Mouse (Mus musculus) spleen, postnatal 36 days (tissue): ENCODE results near the gene Tspan17.
"Not testable (repeated sequence)": the region's sequence is repeated elsewhere in the genome, so short reads cannot be mapped to it uniquely, and the experiment has no call there.

Experiments used
- DNase-seq, 2 experiments: peaks; one replicate each; pipeline ENCODE4 v3.0.0; 2022; ENCODE audit warnings: low spot score in 2 of 2, mixed read lengths in 1 of 2

The Tspan17 gene

GRCm38 (mm10) chr13:54760906-54761305 is 28.3 kb upstream of the Tspan17 start:
- DNase-seq: no peak

GRCm38 (mm10) chr13:54765281-54766191 is 23.6 kb upstream of the Tspan17 start:
- DNase-seq: no peak

- DNase-seq: peak; percentile 17 to 32
These were observed 22.9 kb upstream of the Tspan17 start, which contains the start of gene Sncb for GRCm38 (mm10) chr13:54766192-54766768. Gene Sncb, minus strand, starts transcription at chr13:54766595.

GRCm38 (mm10) chr13:54767012-54767411 is 22.2 kb upstream of the Tspan17 start:
- DNase-seq: no peak

GRCm38 (mm10) chr13:54780592-54780991 is 8.6 kb upstream of the Tspan17 start:
- no peak for DNase-seq

- no peak for DNase-seq
These were observed 8.1 kb upstream of the Tspan17 start for GRCm38 (mm10) chr13:54781086-54781485.

- no peak for DNase-seq
These were observed 5.9 kb upstream of the Tspan17 start for GRCm38 (mm10) chr13:54783235-54783634.

GRCm38 (mm10) chr13:54783698-54784097 is 5.5 kb upstream of the Tspan17 start, which contains the start of gene Eif4e1b:
Gene Eif4e1b, plus strand, starts transcription at chr13:54783998.
- DNase-seq: no peak

- not testable (repeated sequence) for DNase-seq
These were observed 1.6 kb upstream of the Tspan17 start for GRCm38 (mm10) chr13:54787591-54787990.

- DNase-seq: no peak
These were observed 602 bp downstream of the Tspan17 start for GRCm38 (mm10) chr13:54789561-54790397.

GRCm38 (mm10) chr13:54792259-54793230 is 3.4 kb downstream of the Tspan17 start:
- DNase-seq: no peak

- DNase-seq: no peak
These were observed 4.9 kb downstream of the Tspan17 start for GRCm38 (mm10) chr13:54794002-54794577.

GRCm38 (mm10) chr13:54794843-54795242 is 5.7 kb downstream of the Tspan17 start:
- no peak for DNase-seq

GRCm38 (mm10) chr13:54797356-54797755 is 8.2 kb downstream of the Tspan17 start:
- DNase-seq: peak in 1 of 2 experiments; percentile 12

GRCm38 (mm10) chr13:54797861-54798643 is 8.9 kb downstream of the Tspan17 start:
- DNase-seq: no peak

- DNase-seq: no peak
These were observed 9.6 kb downstream of the Tspan17 start for GRCm38 (mm10) chr13:54798740-54799139.

- peak; percentile 24 to 47 for DNase-seq
These were observed 10.5 kb downstream of the Tspan17 start for GRCm38 (mm10) chr13:54799701-54800100.

- no peak for DNase-seq
These were observed 11.0 kb downstream of the Tspan17 start for GRCm38 (mm10) chr13:54800206-54800605.

- DNase-seq: no peak
These were observed 13.8 kb downstream of the Tspan17 start for GRCm38 (mm10) chr13:54803010-54803409.
